Mouse (Mus musculus): ENCODE results near the gene Washc4.

Washc4 gene

GRCm38 (mm10) chr10:83639881-83640386 is 96.4 kb downstream of the Washc4 start:
- DNase-seq, result no peak

- DNase-seq, result peak; percentile 20 to 43
Observed at GRCm38 (mm10) chr10:83641641-83642040, 98.1 kb downstream of the Washc4 start.

- peak in 1 of 2 experiments; percentile 14 for DNase-seq
Observed at GRCm38 (mm10) chr10:83644167-83644566, 100.6 kb downstream of the Washc4 start.

- DNase-seq, result peak; percentile 12 to 43
Observed at GRCm38 (mm10) chr10:83644865-83645715, 101.5 kb downstream of the Washc4 start.

- DNase-seq, result peak in 1 of 2 experiments; percentile 9
Observed at GRCm38 (mm10) chr10:83645716-83645990, 102.1 kb downstream of the Washc4 start.
